Mouse (Mus musculus) forebrain, embryonic 11.5 days (tissue): ENCODE data around the gene Tmc8. TPM values are rescaled to one million over a fixed set of nuclear protein-coding genes. Genes with fewer than 3 reads are reported as not detected.

Experiments used
- ATAC-seq: fragments of 200-750 bp; cut with Nextera tagmentation; replicated peaks from 2 replicates; pipeline ENCODE4 v1.8.0; 2017; ENCODE audit warnings: moderate TSS enrichment; ENCODE audit not compliant: low FRiP score
- DNase-seq: peaks from one replicate; pipeline ENCODE4 v3.0.0-alpha.2; 2017; ENCODE audit warnings: low spot score
- H3K27ac ChIP-seq: fragments of 300-500 bp; sonication (generic); 2 replicates; pipeline ENCODE4 v1.5.1; 2014; ENCODE audit warnings: low read depth, low read length
- H3K27me3 ChIP-seq: fragments of 300-500 bp; sonication (generic); 2 replicates; pipeline ENCODE4 v1.6.1; 2014; ENCODE audit warnings: mild to moderate bottlenecking, low read length, mixed read lengths; ENCODE audit not compliant: control insufficient read depth, insufficient read depth
- H3K36me3 ChIP-seq: fragments of 300-500 bp; sonication (generic); 2 replicates; pipeline ENCODE4 v1.6.1; 2014; ENCODE audit warnings: mild to moderate bottlenecking, low read length, moderate library complexity, mixed read lengths; ENCODE audit not compliant: control insufficient read depth, insufficient read depth
- H3K4me1 ChIP-seq: fragments of 300-500 bp; sonication (generic); replicated peaks from 2 replicates; pipeline ENCODE4 v1.6.1; 2014; ENCODE audit warnings: low read length, mixed read lengths; ENCODE audit not compliant: control insufficient read depth, insufficient read depth
- H3K4me2 ChIP-seq: fragments of 300-500 bp; sonication (generic); 2 replicates; pipeline ENCODE4 v1.6.1; 2014; ENCODE audit warnings: low read depth, mild to moderate bottlenecking, low read length, moderate library complexity, mixed read lengths; ENCODE audit not compliant: severe bottlenecking
- H3K4me3 ChIP-seq: fragments of 300-500 bp; sonication (generic); 2 replicates; pipeline ENCODE4 v1.5.1; 2014; ENCODE audit warnings: low read depth, low read length
- H3K9ac ChIP-seq: fragments of 300-500 bp; sonication (generic); 2 replicates; pipeline ENCODE4 v1.6.1; 2014; ENCODE audit warnings: low read length
- H3K9me3 ChIP-seq: fragments of 300-500 bp; sonication (generic); 2 replicates; pipeline ENCODE4 v1.6.1; 2016; ENCODE audit warnings: low read length, mixed read lengths; ENCODE audit not compliant: control insufficient read depth
- WGBS: fragments of 180-500 bp; shearing (Covaris S2); extraction: QIAGEN DNeasy Blood & Tissue Kit; methylation state at CpG from one replicate; pipeline ENCODE4 v1.1.7; 2014; 5-methylcytosine and 5-hydroxymethylcytosine counted together
- polyA plus RNA-seq: library from polyadenylated mRNA; unstranded; fragments of >200 nt; fragmentation: Nextera tagmentation; extraction: Ambion mirVana; gene quantifications from 2 replicates; pipeline ENCODE4 v1.2.1, GENCODE M21; 2014

Tmc8 gene
- polyA plus RNA-seq, 1 experiment from 2014 or later: 2.4 TPM

- ATAC-seq: no peak
- H3K9me3 ChIP-seq: no peaks in the 10 kb centered on the region
- H3K4me1 ChIP-seq: no peaks in the 10 kb centered on the region
- no peak overlapping the region for H3K4me2 ChIP-seq
- no peak overlapping the region for H3K9ac ChIP-seq
- H3K4me3 ChIP-seq: no peak overlapping the region
- H3K36me3 ChIP-seq: no peaks in the 10 kb centered on the region
- no peak overlapping the region for H3K27ac ChIP-seq
- DNase-seq: no peak
- no peaks in the 10 kb centered on the region for H3K27me3 ChIP-seq
- 84% methylated on average over 2 of the region's 2 CpGs for WGBS
Observed at GRCm38 (mm10) chr11:117838572-117838971, 56.7 kb downstream of the Tmc8 start.

- no peaks in the 10 kb centered on the region for H3K9me3 ChIP-seq
- ATAC-seq: no peak
- no peak overlapping the region for H3K4me2 ChIP-seq
- no peak overlapping the region for H3K9ac ChIP-seq
- H3K36me3 ChIP-seq: no peaks in the 10 kb centered on the region
- no peaks in the 10 kb centered on the region for H3K27me3 ChIP-seq
- no peak for DNase-seq
- H3K27ac ChIP-seq: no peak overlapping the region
- no peaks in the 10 kb centered on the region for H3K4me1 ChIP-seq
- no peak overlapping the region for H3K4me3 ChIP-seq
- WGBS: 91% methylated on average over 1 of the region's 1 CpGs
Observed at GRCm38 (mm10) chr11:117839021-117839420, 57.1 kb downstream of the Tmc8 start.

DNA sequence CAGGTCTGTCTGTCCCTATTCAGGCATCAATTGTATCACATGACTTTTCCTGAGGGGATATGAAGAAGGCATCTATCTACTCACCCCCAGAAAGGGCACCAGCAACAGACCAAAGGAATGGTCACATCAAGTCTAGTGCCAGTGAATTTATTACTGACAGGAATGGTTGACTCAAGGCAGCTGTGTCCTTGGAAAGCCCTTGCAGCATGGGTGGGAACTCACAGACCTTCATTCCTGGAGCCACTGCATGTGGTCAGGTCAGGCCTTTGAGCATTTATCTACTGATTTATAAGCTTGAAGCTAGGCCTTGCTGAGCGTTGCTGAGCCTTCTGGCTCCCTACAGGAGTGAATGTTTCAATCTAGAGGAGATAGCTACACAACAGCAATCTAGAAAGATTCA lies 59.0 kb downstream of the Tmc8 start:
- Histone ChIP-seq H3K4me2 (no peak overlapping the region), H3K27me3 (no peaks in the 10 kb centered on the region), H3K9me3 (no peaks in the 10 kb centered on the region), H3K9ac (no peak overlapping the region), H3K4me1 (no peaks in the 10 kb centered on the region), H3K4me3 (no peak overlapping the region), H3K36me3 (no peaks in the 10 kb centered on the region), H3K27ac (no peak overlapping the region)
- ATAC-seq: no peak
- no peak for DNase-seq
- WGBS: 63% methylated on average over 1 of the region's 1 CpGs

Other genes starting within 250 kb of the Tmc8 start
- 18.5 and 18.8 TPM in 2 replicates for gene Tnrc6c, start 127.8 kb upstream of the Tmc8 start, polyA plus RNA-seq
- 5.9 and 10.0 TPM in 2 replicates for gene Tmc6, start 122 bp downstream of the Tmc8 start, polyA plus RNA-seq
- 0.60 and 1.5 TPM in 2 replicates for gene 6030468B19Rik, start 15.6 kb downstream of the Tmc8 start, polyA plus RNA-seq
- gene Gm20708, start 27.6 kb downstream of the Tmc8 start, polyA plus RNA-seq: 0.55 and 0.87 TPM in 2 replicates
- 32.7 and 36.6 TPM in 2 replicates for gene Syngr2, start 27.6 kb downstream of the Tmc8 start, polyA plus RNA-seq
- 6.0 and 6.8 TPM in 2 replicates for gene Afmid, start 43.8 kb downstream of the Tmc8 start, polyA plus RNA-seq
- 118 and 124 TPM in 2 replicates for gene Tk1, start 44.0 kb downstream of the Tmc8 start, polyA plus RNA-seq
- 355 and 365 TPM in 2 replicates for gene Birc5, start 67.2 kb downstream of the Tmc8 start, polyA plus RNA-seq
- gene Tmem235, start 78.7 kb downstream of the Tmc8 start, polyA plus RNA-seq: not detected in 2 replicates
- gene Tha1, start 91.4 kb downstream of the Tmc8 start, polyA plus RNA-seq: 3.2 and 4.0 TPM in 2 replicates
- 5.4 and 5.9 TPM in 2 replicates for gene Socs3, start 188.0 kb downstream of the Tmc8 start, polyA plus RNA-seq
- gene Pgs1, start 204.2 kb downstream of the Tmc8 start, polyA plus RNA-seq: 43.4 and 45.7 TPM in 2 replicates